Mouse (Mus musculus) brain, embryonic 14.5 days (tissue): ENCODE data around the gene Gm7075.

Experiments
- CTCF ChIP-seq: fragments of 200-500 bp; IDR thresholded peaks from 2 replicates; pipeline ENCODE4 v1.5.1; 2012; ENCODE audit warnings: inconsistent platforms, mild to moderate bottlenecking, moderate library complexity, borderline replicate concordance; ENCODE audit not compliant: insufficient read depth, insufficient read length; ENCODE audit errors: extremely low read depth
- POLR2A ChIP-seq: fragments of 200-500 bp; IDR thresholded peaks from 2 replicates; pipeline ENCODE4 v1.6.1; 2012; ENCODE audit warnings: mild to moderate bottlenecking, inconsistent platforms, borderline replicate concordance; ENCODE audit not compliant: poor library complexity, insufficient read depth, insufficient read length, severe bottlenecking; ENCODE audit errors: extremely low read depth

GRCm38 (mm10) chr10:63412756-63413155 lies 8.8 kb downstream of the Gm7075 start:
- no peak for TF ChIP-seq CTCF
- no peak for TF ChIP-seq POLR2A
